Mouse (Mus musculus): ENCODE measurements around the gene Fscn2. TPM values are rescaled to one million over a fixed set of nuclear protein-coding genes. Genes with fewer than 3 reads are reported as not detected.
"Not testable (repeated sequence)": the region's sequence is repeated elsewhere in the genome, so short reads cannot be mapped to it uniquely, and the experiment has no call there.

Fscn2 gene
- polyA plus RNA-seq, 1 experiment from 2014 or later = 2.6 TPM

DNA sequence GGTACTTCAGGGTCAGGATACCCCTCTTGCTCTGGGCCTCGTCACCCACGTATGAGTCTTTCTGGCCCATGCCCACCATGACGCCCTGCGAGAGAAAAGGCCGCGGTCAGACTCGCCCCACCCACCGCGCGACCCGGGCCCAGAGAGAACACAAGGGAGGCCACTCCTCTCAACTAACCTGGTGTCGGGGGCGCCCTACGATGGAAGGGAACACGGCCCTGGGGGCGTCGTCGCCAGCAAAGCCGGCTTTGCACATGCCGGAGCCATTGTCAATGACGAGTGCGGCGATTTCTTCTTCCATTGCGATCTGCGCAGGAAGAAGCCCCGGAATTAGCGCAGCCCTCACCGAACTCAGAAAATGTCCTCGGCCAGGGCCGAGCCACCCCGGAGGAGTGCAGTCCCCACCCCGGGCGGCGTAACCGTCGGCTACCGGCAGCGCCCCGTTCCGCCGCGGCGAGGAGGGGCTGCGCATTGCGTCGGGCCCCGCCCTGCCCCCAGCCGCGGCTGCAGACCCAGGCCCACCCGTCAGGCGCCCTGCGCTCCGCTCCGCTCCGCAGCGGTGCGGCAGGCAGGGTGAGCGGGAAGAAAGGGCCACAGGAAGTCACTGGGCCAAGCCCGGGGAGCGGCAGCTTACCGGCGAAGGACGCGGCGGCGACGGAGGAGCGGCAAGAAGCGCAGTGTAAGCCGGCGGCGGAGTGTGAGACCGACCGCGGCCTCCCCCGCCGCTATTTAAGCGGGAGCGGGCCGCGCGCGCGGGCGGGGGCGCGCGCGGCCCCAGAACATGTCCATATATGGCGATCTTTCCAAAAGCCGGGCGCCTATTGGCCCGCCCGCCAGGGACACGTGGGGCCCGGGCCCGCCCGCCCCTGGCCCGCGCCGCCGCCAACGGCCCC, 13.3 kb upstream of the Fscn2 start, which contains the start of gene Actg1:
Actg1 (minus strand) TSS at position 752 of the 893 bp plus-strand sequence.
- H3K27me3 ChIP-seq = no peaks in the 10 kb centered on the region
- 1% methylated on average over 79 of the region's 103 CpGs for WGBS
- peak; percentile 80 for ATAC-seq (ENCODE audit: low FRiP score)

GRCm38 (mm10) chr11:120348684-120349370, 12.5 kb upstream of the Fscn2 start:
- peak overlapping the region; percentile 100 for H3K4me3 ChIP-seq
- no peaks in the 10 kb centered on the region for H3K27me3 ChIP-seq
- peak overlapping the region; percentile 100 for H3K27ac ChIP-seq
- H3K4me2 ChIP-seq = peak overlapping the region; percentile 95
- H3K9ac ChIP-seq = peak overlapping the region; percentile 100
- 1% methylated on average over 48 of the region's 53 CpGs for WGBS
- peaks cover 23% of the 10 kb centered on the region for H3K36me3 ChIP-seq
- peaks cover 67% of the 10 kb centered on the region for H3K4me1 ChIP-seq (replicated peaks)
- peak; percentile 12 for ATAC-seq (ENCODE audit: low FRiP score)
- H3K9me3 ChIP-seq = no peaks in the 10 kb centered on the region

More for the DNA sequence above, 13.3 kb upstream of the Fscn2 start, which contains the start of gene Actg1:
- Histone ChIP-seq H3K27ac (peak within 1 kb of the TSS; percentile 100), H3K36me3 (peaks cover 23% of the 10 kb centered on the region), H3K4me2 (peak within 1 kb of the TSS; percentile 95), H3K9me3 (no peaks in the 10 kb centered on the region), H3K4me1 (replicated peaks) (peaks cover 59% of the 10 kb centered on the region), H3K9ac (peak within 1 kb of the TSS; percentile 100), H3K4me3 (peak within 1 kb of the TSS; percentile 100)

GRCm38 (mm10) chr11:120349371-120349985, 11.9 kb upstream of the Fscn2 start:
- peaks cover 63% of the 10 kb centered on the region for H3K4me1 ChIP-seq (replicated peaks)
- peak overlapping the region; percentile 100 for H3K4me3 ChIP-seq
- no peaks in the 10 kb centered on the region for H3K27me3 ChIP-seq
- peak overlapping the region; percentile 95 for H3K4me2 ChIP-seq
- WGBS = 2% methylated on average over 16 of the region's 16 CpGs
- H3K36me3 ChIP-seq = peaks cover 19% of the 10 kb centered on the region
- no peaks in the 10 kb centered on the region for H3K9me3 ChIP-seq
- peak; percentile 0; the same call in 1 of the 2 replicates for ATAC-seq (ENCODE audit: low FRiP score)
- peak overlapping the region; percentile 100 for H3K9ac ChIP-seq
- peak overlapping the region; percentile 100 for H3K27ac ChIP-seq

GRCm38 (mm10) chr11:120349986-120350702, 11.2 kb upstream of the Fscn2 start:
- under 1% methylated on average over 58 of the region's 68 CpGs for WGBS
- no peaks in the 10 kb centered on the region for H3K27me3 ChIP-seq
- H3K9me3 ChIP-seq = no peaks in the 10 kb centered on the region
- H3K27ac ChIP-seq = peak overlapping the region; percentile 100
- peak overlapping the region; percentile 100 for H3K9ac ChIP-seq
- ATAC-seq (ENCODE audit: low FRiP score) = peak; percentile 66
- H3K4me2 ChIP-seq = peak overlapping the region; percentile 95
- H3K4me1 ChIP-seq (replicated peaks) = peaks cover 56% of the 10 kb centered on the region
- H3K36me3 ChIP-seq = peaks cover 13% of the 10 kb centered on the region
- H3K4me3 ChIP-seq = peak overlapping the region; percentile 100

- 21% methylated on average over 11 of the region's 11 CpGs for WGBS
- H3K36me3 ChIP-seq = peaks cover 9% of the 10 kb centered on the region
- no peak for ATAC-seq (ENCODE audit: low FRiP score)
- H3K4me2 ChIP-seq = peak overlapping the region; percentile 95
- H3K4me3 ChIP-seq = peak overlapping the region; percentile 100
- H3K4me1 ChIP-seq (replicated peaks) = peaks cover 52% of the 10 kb centered on the region
- no peaks in the 10 kb centered on the region for H3K27me3 ChIP-seq
- H3K27ac ChIP-seq = peak overlapping the region; percentile 100
- peak overlapping the region; percentile 100 for H3K9ac ChIP-seq
- no peaks in the 10 kb centered on the region for H3K9me3 ChIP-seq
These were observed 10.6 kb upstream of the Fscn2 start for GRCm38 (mm10) chr11:120350711-120351110.

GRCm38 (mm10) chr11:120351250-120352092, 9.9 kb upstream of the Fscn2 start:
- H3K9ac ChIP-seq = peak overlapping the region; percentile 100

DNA sequence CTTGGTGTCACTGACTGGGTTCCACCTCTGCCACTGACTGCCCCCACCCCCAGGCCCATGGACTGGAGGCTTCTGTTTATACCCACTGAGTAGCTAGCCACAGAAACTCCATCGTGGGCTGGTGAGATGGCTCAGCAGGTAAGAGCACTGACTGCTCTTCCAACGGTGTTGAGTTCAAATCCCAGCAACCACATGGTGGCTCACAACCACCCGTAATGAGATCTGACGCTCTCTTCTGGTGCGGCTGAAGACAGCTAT, 9.3 kb upstream of the Fscn2 start:
- H3K9me3 ChIP-seq; H3K4me3 ChIP-seq; ATAC-seq (ENCODE audit: low FRiP score); H3K9ac ChIP-seq; H3K36me3 ChIP-seq; H3K27me3 ChIP-seq; H3K4me2 ChIP-seq: not testable (repeated sequence)
- Histone ChIP-seq H3K4me1 (replicated peaks) (peaks cover 52% of the 10 kb centered on the region), H3K27ac (peak overlapping the region; percentile 100)
- 89% methylated on average over 5 of the region's 5 CpGs for WGBS

More at GRCm38 (mm10) chr11:120351250-120352092, 9.9 kb upstream of the Fscn2 start:
- no peak overlapping the region for H3K4me3 ChIP-seq
- H3K4me2 ChIP-seq = peak overlapping the region; percentile 95
- H3K27ac ChIP-seq = peak overlapping the region; percentile 100
- H3K27me3 ChIP-seq = no peaks in the 10 kb centered on the region
- peaks cover 51% of the 10 kb centered on the region for H3K4me1 ChIP-seq (replicated peaks)
- H3K9me3 ChIP-seq = no peaks in the 10 kb centered on the region
- 87% methylated on average over 10 of the region's 10 CpGs for WGBS
- ATAC-seq (ENCODE audit: low FRiP score) = no peak
- peaks cover 6% of the 10 kb centered on the region for H3K36me3 ChIP-seq

GRCm38 (mm10) chr11:120352571-120353290, 8.6 kb upstream of the Fscn2 start:
- H3K4me1 ChIP-seq (replicated peaks) = peaks cover 58% of the 10 kb centered on the region
- H3K27me3 ChIP-seq = no peaks in the 10 kb centered on the region
- H3K4me2 ChIP-seq = no peak overlapping the region
- no peaks in the 10 kb centered on the region for H3K9me3 ChIP-seq
- H3K9ac ChIP-seq = 0 out of 2 replicates have a peak overlapping the region, but pooled peaks have one; percentile 58
- 59% methylated on average over 13 of the region's 13 CpGs for WGBS
- no peak for ATAC-seq (ENCODE audit: low FRiP score)
- peak overlapping the region; percentile 100 for H3K27ac ChIP-seq
- no peak overlapping the region for H3K4me3 ChIP-seq
- no peaks in the 10 kb centered on the region for H3K36me3 ChIP-seq

GRCm38 (mm10) chr11:120353500-120354303, 7.6 kb upstream of the Fscn2 start:
- Histone ChIP-seq H3K27ac (no peak overlapping the region), H3K9ac (no peak overlapping the region), H3K4me2 (peak overlapping the region; percentile 13; the same call in 1 of the 2 replicates)

More at GRCm38 (mm10) chr11:120353500-120354303, 7.6 kb upstream of the Fscn2 start:
- Histone ChIP-seq H3K27me3 (no peaks in the 10 kb centered on the region), H3K9me3 (no peaks in the 10 kb centered on the region), H3K36me3 (no peaks in the 10 kb centered on the region), H3K4me3 (no peak overlapping the region), H3K4me1 (replicated peaks) (peaks cover 68% of the 10 kb centered on the region)
- no peak for ATAC-seq (ENCODE audit: low FRiP score)
- 26% methylated on average over 26 of the region's 26 CpGs for WGBS
